Mouse (Mus musculus) layer of hippocampus, adult 8-10 months (tissue): ENCODE results near the gene Ldlrad3. TPM values are rescaled to one million over a fixed set of nuclear protein-coding genes. Genes with fewer than 3 reads are reported as not detected.

Experiments used
- DNase-seq, 2 experiments: peaks; one replicate each; pipeline ENCODE4 v3.0.0; 2022; ENCODE audit warnings: low spot score in 2 of 2
- total RNA-seq, 4 experiments: library from RNA; stranded (reverse); gene quantifications; 2 replicates each; pipeline ENCODE4 v1.2.4; 2022

The Ldlrad3 gene
- total RNA-seq, 4 experiments from 2014 or later: 10.0 to 13.2 (median 11.3) TPM

- no peak for DNase-seq
Observed at GRCm38 (mm10) chr2:102038895-102039667, 147.1 kb downstream of the Ldlrad3 start.

- peak; percentile 86 to 88 for DNase-seq
Observed at GRCm38 (mm10) chr2:102038229-102038894, 147.8 kb downstream of the Ldlrad3 start.

DNA sequence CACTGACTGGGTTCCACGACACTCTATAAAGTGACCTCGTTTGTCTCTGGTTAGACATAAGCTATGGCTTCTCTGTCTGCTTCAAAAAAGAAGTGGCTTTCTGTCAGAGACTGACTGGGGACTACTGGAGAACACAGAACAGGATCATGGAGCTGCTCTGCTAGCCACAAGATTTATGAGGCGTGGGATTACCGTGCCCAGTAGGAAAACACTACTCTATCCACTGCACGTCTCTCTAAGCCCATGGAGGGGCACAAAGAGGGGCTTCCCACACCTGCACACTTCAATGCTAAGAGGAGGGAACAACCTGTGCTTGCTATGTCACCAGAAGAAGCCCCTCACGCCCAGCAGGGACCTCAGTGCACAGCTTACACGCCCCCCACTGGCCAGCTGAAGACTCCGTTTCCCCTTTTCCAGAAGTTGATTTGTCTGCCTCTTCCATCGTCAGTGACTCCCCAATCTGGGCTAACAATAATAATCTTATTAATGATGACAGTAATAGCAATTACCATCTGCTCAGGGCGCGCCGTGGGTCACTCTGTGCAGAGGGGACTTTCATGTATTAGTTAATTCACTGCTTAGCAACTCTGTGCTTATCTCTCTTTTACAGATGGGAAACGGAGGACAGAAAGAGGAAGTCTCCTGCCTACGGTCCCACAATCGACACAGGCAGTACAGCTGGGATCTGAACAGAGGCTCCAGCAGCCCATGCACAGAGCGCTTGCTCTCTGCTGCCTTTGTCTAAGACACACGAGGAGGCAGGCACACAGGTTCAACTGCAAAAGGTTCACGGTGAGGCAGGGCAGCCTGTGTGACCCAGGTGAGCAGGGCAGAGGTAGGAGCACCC, 149.3 kb downstream of the Ldlrad3 start:
- no peak for DNase-seq

- no peak for DNase-seq
Observed at GRCm38 (mm10) chr2:102034513-102034879, 151.7 kb downstream of the Ldlrad3 start.

GRCm38 (mm10) chr2:102033818-102034512, 152.2 kb downstream of the Ldlrad3 start:
- no peak for DNase-seq

- DNase-seq: peak; percentile 58 to 66
Observed at GRCm38 (mm10) chr2:102032713-102033343, 153.4 kb downstream of the Ldlrad3 start.

GRCm38 (mm10) chr2:102030652-102031051, 155.5 kb downstream of the Ldlrad3 start:
- peak; percentile 55 to 70 for DNase-seq

- no peak for DNase-seq
Observed at GRCm38 (mm10) chr2:102030152-102030551, 156.0 kb downstream of the Ldlrad3 start.

GRCm38 (mm10) chr2:102029682-102030081, 156.5 kb downstream of the Ldlrad3 start:
- DNase-seq: no peak

DNA sequence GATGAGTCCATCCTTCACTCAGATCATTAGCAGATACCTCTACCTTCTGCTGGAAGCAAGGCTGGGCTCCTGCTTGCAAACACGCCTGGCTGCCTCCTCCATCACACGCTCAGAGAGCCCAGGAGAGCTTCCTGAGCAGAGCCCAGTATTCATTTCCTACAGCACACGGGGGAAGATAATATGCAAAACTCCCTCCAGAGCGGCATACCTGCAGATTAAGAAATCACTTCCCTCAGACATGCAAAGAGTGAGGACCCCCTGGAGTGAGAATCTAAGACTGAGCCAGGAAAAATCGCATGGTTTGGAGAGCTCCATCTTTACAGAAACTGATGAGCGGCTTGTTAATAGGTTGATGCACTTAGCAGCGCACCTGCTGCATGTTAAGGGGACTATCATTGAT, 158.9 kb downstream of the Ldlrad3 start:
- DNase-seq: no peak

DNA sequence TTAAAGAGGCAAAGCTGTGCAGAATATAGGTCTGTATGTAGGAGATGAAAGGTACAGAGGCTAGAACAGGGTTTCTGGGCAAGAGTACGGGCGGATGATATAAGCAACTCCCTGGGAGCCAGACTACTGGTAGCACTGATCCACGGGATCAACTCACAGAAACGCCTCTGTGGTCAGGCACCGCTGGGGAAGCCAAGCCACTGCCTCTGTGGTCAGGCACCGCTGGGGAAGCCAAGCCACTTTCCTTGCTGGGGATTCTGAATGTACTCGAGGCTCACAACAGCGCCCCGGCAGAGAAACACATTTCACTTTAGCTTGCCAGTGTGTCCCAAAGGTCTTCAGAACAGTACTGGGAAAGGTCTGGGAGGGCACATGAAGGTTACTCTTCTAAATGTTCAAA, 160.0 kb downstream of the Ldlrad3 start:
- no peak for DNase-seq

DNA sequence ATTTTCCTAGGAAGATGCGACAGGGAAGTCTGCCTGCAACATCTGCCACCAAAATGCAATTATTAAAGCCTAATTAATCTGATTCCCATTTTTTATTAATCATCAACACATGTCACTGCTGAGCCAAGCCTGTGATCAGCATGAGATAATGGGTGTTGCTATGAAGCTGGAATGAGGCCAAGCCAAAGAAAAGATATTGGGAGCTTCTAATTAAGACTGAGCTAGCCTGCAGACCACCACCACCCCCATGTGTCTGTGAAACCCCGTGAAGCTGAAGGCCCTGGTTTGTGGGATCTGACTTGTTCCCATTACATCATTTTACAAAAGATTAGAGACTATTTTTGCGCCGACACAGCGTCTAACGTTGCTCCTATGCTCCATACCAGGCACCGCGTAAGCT, 161.7 kb downstream of the Ldlrad3 start:
- no peak for DNase-seq

- DNase-seq: no peak
Observed at GRCm38 (mm10) chr2:102021371-102022084, 164.7 kb downstream of the Ldlrad3 start.

- DNase-seq: no peak
Observed at GRCm38 (mm10) chr2:102020546-102020945, 165.6 kb downstream of the Ldlrad3 start.

- DNase-seq: no peak
Observed at GRCm38 (mm10) chr2:102014538-102015113, 171.6 kb downstream of the Ldlrad3 start.

DNA sequence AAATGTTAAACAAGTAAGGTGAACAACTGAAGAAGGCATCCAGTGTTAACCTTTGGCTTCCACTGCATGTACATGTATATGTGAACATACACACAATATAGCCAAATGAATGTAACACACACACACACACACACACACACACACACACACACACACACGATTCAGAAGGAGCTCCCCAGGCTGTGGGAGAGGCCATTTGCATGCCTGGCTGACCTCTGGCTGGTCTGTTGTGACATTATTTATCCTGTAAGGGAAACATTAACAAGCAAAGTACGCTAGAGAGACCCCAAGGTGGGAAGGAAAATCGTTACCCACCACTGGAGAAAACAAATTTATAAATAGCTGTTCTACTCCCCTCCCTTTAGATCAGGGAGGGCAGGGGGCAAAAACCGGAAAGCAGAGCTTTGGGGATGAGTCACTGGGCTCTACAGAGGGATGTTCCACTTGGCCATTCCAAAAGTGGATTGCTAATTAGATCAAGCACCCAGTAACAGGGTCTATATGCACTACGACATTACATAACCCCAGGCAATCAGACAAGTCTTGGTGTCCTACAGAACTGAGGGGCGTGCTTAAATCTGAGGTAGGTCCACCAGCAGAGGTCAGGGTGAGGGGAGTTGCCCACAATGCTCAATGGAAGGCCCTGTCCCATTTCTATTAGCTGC, 174.7 kb downstream of the Ldlrad3 start:
- no peak for DNase-seq

GRCm38 (mm10) chr2:102009766-102010265, 176.4 kb downstream of the Ldlrad3 start:
- no peak for DNase-seq

GRCm38 (mm10) chr2:102006143-102006542, 180.0 kb downstream of the Ldlrad3 start:
- DNase-seq: no peak

DNA sequence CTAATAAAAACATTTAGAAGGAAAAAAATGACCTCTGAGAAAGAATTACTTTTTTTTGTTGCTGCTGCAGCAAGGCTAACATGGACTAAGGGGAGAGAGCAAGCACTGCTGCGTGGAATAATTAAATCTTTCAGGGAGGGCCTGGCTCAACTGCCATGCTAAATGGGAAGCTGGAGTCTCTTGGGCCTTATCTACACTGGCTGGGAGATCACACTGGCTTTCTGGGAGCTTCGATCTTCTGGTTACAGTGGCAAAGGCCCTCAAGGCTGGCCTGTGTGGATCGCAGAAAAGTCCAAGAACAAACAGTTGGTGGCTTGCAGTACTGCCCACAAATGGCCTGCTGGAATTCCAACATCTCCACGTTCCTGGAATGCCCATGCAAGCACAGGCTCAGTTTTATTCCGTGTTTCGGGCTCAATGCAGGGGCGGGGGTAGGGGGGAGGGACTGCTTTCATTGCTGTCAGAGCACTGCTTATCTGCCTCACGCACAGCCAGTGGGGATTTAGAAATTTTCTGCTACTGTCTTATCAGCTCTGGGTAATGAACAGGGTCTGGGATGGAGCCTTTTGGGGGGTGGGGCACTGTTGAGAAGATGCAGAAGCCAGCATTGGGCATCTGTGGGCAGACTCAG, 180.7 kb downstream of the Ldlrad3 start:
- DNase-seq: no peak
